Mouse (Mus musculus): ENCODE measurements around the gene Phactr1.

Phactr1 gene

GRCm38 (mm10) chr13:42878346-42878745 is 197.9 kb downstream of the Phactr1 start:
- no peak for DNase-seq

- no peak for DNase-seq
Observed at GRCm38 (mm10) chr13:42884033-42884724, 203.8 kb downstream of the Phactr1 start.

- DNase-seq = no peak
Observed at GRCm38 (mm10) chr13:42884725-42885115, 204.3 kb downstream of the Phactr1 start.

- no peak for DNase-seq
Observed at GRCm38 (mm10) chr13:42887701-42888100, 207.3 kb downstream of the Phactr1 start.

GRCm38 (mm10) chr13:42889516-42890474 is 209.4 kb downstream of the Phactr1 start:
- no peak for DNase-seq

DNA sequence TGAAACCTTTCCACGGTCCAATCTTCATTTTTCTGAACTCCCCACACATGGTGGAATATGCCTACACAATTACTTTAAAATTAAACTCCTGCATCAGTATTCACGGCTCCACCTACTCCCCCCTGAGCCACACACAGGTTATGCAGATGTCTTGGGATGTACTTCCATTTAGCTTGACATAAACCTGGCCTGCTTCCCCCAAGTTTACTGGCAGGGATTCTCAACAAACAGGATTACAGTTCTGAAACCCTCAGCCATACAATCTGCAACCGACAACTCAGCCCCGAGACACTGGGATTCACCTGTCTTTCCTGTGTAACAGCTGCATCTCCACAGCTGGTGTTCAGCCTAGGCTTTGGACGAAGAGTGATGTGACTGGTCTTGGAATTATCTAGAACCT is 210.2 kb downstream of the Phactr1 start:
- no peak for DNase-seq

GRCm38 (mm10) chr13:42894016-42894415 is 213.6 kb downstream of the Phactr1 start:
- no peak for DNase-seq

GRCm38 (mm10) chr13:42894598-42894997 is 214.2 kb downstream of the Phactr1 start:
- DNase-seq = no peak

DNA sequence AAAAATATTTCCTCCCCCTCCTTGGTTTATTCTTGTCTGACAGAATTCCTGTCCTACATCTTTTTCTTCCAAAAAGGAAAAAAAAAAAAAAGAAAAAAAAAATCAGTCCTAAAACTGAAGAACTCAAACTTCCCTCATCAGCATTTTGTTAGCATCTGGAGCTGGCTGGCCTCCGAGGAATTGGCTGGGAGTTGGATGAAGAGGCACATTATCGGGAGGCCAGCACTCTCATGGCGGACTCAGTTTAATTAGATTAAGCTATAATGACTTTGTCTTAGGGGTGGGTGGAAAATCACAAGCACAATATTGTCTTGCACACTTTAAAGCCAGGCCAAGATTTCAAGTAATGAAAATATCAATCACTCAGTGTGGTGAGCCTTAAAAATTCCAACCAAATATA is 215.6 kb downstream of the Phactr1 start:
- DNase-seq = no peak

DNA sequence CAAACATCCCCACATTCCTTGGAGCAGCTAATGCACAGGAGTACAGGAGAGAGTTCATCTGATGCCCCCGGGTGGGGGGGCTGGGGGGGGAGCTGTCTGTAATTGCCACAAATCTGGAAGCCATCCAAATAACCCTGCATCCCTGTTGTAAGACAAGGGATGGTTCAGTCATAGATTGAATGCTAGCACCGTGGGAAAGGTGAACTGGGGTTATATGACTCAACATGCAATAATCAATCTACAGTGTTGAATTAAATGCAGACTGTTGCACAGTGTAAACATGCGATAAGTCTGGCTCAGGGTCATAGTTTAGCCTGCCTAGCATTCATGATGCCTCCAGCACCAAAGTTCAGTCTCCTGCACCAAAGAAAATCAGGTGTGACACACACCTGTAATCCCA is 219.2 kb downstream of the Phactr1 start:
- DNase-seq = peak; percentile 14

DNA sequence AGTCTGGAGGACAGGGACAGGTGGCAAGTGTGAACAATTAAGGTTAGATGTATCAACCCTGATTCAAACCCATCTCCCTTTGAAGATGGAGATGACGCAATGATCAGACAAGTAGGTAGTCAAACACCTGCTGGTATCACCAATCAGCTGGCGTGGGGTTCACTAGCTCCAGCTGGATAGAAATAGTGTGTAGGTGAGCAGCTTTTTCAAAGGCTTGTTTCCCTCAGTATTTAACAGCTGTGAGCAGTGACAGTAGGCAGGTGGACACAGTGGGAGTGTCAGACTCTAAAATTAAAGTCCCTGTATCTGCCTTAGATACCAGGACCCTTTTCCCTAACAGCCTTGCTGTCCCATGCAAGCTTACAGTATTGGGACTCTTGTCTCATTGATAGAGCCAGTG is 221.4 kb downstream of the Phactr1 start:
- DNase-seq = no peak

GRCm38 (mm10) chr13:42902859-42903258 is 222.4 kb downstream of the Phactr1 start:
- no peak for DNase-seq

DNA sequence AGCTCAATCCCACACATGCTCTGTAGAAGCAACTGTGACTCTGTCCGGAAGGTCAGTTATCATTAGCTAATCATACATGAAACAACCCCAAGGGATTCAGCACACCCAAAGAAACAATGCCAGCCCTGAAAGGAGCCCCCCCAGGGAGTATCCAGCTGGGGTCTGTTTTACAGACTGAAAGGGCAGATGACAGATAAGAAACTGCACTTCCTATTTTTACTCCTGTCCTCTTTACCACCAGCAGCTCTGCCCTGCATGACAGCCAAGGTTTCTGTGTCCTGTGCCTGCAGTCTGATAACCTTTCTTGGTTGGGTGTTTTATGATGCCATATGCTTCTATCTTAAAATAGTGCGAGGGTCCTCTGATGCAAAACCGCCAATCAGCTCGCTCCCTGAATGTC is 225.4 kb downstream of the Phactr1 start:
- DNase-seq = no peak

- DNase-seq = no peak
Observed at GRCm38 (mm10) chr13:42906990-42907389, 226.6 kb downstream of the Phactr1 start.

- no peak for DNase-seq
Observed at GRCm38 (mm10) chr13:42915081-42915480, 234.7 kb downstream of the Phactr1 start.

GRCm38 (mm10) chr13:42915851-42916193 is 235.4 kb downstream of the Phactr1 start:
- no peak for DNase-seq

DNA sequence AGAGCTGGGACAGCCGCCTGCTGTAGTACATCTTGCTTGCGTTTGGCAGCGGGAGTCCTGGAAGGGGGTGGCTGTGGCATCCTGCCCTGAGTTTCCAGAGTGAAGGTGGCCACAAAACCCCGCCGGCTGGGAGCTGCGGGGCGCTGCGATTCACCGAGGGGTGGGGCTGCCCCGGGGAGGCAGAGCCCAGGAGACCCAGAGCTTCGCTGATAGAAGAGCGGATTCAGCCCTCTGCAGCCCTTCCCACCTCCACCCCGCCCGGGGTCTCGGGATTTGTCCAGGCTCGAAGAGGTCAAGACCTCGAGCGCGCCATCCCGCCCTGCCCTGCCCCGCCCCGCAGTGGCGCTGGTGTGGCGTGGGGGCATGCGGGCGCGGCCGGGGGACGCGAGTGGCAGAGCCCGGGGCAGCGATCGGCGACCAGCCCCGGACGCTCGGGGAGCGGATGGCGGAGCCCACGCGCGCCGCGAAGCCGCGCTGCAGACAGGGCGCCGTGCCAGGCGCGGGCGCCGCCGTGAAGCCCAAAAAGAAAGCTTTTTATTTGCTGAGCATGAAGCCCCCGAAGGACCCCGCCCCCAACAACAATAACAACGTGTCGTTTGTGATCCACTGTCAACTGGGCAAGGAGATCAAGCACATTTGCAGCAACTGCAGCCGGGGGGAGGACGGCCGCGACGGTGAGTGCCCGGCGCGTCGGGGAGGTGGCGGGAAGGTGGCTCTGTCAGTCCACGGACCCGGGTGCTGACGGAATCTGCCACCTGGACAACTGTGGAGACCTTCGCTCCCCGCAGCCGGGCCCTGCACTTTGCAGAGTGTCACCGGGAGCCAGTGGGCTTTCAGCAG is 236.0 kb downstream of the Phactr1 start:
- DNase-seq = peak; percentile 64

DNA sequence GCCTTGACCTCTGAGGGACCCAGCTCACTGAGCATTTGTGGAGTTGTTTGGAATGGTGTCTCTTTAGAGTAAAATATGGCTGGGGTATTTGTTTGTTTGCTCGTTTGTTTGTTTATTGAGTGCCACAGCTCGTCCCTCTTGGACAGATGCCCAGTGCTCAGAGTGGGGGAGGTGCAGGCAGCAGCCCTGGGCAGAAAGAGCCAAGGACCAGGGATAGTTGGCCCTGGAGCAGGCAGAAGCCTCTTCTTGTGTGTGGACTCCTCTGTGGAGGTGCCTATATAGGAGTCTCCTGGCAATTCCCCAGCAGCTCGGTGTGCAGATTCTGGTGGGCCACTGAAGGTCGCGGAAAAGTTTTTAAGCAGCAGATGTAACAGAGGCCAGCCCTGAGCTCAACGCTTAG is 236.8 kb downstream of the Phactr1 start:
- no peak for DNase-seq

- DNase-seq = no peak
Observed at GRCm38 (mm10) chr13:42920062-42920461, 239.6 kb downstream of the Phactr1 start.

GRCm38 (mm10) chr13:42921769-42922450 is 241.5 kb downstream of the Phactr1 start:
- no peak for DNase-seq

- no peak for DNase-seq
Observed at GRCm38 (mm10) chr13:42927778-42928177, 247.4 kb downstream of the Phactr1 start.

DNA sequence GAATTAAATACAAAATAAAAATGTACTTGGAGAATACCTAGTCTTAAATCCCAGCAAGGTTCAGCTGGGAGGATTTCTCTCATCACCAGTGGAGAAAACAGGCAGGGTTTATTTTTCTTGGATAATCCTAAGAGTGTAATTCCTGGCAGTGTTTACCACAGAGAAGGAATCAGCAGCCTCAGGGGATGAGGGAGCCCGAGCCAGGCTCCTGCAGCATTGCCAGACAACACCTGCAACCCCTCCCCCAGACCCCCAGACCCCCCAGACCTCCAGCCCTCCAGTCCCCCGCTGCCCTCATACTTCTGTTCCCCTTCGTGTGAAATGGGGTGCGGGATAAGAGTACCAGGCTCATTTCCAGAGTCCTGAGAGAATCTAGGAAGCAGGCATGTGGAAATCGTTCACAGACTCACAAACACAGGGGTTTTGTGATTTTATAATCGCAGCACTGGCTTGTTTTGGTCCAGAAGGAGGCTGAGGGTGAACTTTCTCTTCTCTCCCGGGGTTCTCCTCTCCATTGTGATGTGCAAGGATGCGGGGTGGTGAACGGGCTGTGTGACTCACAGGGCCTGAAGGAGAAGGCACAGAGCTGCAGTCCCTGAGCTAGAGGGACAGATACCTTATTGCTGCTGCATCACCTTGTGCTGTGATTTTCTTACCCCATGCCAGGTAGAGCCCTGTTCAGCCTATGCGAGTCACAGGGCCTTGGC is 249.3 kb downstream of the Phactr1 start:
- no peak for DNase-seq

Data from embryo, embryonic 11 days (tissue).